Mouse (Mus musculus) adrenal gland, postnatal 14 days (tissue): ENCODE measurements around the gene Hivep3. TPM values are rescaled to one million over a fixed set of nuclear protein-coding genes. Genes with fewer than 3 reads are reported as not detected.

Experiments
- DNase-seq: peaks from one replicate; pipeline ENCODE4 v3.0.0; 2021; ENCODE audit warnings: mixed read lengths
- total RNA-seq: library from RNA; stranded (reverse); gene quantifications from 2 replicates; pipeline ENCODE4 v1.2.3, GENCODE M21; 2021

Hivep3 gene
- total RNA-seq, 1 experiment from 2014 or later, result 9.4 TPM

DNA sequence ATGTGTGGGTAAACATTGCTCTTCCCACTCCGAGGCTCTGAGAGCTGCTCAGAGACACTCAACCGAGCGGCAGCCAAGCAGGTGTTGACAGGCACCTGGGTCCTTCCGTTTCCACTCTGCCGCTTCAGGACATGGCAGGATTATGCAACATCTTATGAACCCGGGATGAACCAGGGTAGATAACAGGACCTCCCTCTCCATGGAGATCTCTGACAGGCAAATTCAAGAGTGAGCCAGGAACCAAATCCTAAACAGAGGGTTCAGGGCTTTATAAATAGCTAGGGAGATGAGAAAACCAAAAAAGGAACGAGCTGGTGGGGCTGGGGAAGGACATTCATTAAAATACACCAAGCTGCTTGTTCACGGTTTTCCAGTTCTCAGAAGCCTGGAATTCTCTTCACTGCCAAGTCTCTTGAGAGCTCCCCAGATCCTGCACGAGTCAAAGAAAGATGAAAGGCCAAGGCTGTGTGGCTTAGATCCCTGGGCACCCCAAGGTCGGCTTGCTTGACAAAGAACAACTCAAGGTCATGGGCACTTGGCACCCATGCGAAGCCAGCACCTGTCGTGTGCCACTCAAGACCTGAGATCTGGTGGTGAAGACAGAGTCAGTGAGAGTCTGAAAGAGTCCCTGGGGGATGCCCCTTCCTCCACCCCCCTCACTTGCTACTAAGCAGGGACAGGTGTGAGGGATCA is 215.5 kb downstream of the Hivep3 start:
- DNase-seq, result peak; percentile 51

DNA sequence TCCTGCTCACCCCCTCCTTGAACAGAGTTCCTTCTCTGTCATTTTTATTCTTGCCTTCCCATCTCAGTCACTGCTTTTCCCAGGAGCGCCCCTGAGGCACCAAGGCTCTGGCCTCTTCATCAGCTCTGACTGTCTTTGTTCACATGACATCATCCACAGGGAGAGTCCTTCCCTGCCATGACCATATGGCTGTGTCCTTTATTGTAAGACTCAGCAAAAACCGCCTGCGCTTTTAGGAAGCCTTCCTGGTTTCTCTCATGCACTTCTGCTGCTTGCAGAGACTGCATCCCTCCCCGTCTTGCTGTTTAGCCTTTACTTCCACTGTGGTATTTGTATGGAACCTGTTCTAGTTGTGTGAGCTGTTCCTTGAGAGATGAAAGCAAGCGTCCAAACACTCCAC is 216.6 kb downstream of the Hivep3 start:
- DNase-seq, result no peak

DNA sequence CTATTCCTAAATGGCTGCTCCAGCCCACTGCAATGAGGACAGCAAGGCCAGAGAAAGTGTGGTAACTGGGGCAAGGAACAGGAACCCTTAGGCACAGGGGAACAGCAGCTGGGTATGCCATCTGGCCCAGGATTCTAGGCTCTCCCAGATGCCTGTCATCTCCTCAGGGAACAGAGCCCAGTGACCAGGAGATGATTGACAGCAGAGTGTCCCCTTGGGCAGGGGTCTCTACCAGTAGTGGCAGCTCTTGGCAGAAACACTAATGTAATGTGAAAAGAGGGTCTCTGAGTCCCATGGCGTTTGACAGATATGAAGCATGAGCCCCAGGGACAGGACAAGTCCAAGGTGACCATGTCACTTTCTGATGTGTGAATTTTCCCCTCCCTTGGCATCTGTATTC is 217.5 kb downstream of the Hivep3 start:
- no peak for DNase-seq

DNA sequence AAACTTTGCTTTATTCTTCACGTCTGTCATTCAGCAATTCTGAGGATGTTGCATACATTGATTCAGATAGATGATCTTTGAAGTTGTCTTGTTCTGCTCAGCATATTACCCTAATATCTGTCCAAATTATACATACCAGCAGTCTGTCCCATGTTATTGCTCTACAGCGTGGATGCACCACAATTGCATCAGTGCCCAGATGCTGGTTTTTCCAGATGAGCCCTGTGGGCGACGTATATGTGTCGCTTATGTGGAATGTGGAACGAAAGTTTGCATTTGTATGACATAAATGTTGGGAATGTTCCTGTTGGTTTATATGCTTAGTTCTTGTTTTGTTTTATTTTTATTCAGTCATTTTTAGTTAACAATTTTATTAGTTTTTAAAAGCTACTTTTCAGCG is 221.4 kb downstream of the Hivep3 start:
- DNase-seq, result no peak

DNA sequence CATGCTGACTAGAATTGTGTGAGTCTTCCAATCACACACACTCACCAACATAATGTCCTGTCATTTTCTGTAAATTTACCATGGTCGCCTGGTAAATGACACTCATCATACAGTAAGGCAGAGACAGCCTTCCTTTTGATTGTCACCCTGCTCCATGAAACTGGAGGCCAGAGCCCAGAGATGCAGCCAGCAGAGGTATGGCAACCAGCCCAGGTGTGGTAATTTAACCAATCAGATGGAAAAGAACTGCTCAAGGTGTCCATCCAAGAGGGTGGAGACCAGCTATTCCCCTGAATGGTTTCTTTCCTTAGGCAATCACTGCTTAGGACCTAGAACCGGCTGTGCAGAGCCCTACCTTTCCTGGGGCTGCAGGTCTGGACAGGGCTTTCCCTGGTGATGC is 224.4 kb downstream of the Hivep3 start:
- DNase-seq, result no peak

DNA sequence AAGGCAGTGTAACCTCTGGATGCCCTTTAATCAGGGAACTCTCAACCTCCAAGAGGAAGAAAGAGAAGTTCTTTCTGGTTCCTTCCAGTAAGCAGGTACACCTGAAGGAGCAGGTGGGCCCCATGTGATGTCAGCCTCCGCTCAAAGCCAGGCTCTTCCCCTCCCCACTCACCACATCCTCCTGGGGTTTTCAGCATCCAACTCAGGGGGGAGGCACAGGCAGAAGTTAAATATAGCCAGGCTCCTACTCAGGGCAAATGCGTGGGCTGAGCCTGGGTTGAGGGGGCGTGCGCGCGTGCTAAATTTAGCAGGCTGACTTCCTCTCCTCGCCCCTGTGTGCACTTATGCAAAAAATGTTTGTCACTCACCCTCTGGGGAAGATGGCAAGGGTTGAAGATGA is 225.7 kb downstream of the Hivep3 start:
- peak; percentile 35 for DNase-seq

DNA sequence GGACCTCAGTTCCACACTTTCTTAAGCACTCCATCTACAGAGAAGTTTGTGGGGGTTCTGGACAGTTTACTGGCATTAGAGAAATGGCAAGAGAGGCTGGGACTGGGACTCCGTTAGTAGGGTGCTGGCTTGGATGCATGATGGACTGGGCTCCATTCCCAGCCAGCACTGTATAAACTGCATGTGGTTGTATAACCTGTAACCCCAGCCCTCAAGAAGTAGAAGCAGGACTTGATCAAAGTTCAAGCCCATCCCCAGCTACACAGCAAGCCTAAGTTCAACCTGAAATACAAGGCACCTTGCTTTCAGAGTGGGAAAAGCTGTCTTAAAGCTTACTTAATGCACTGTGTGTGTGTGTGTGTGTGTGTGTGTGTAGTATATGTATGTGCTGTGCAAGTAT is 226.3 kb downstream of the Hivep3 start:
- no peak for DNase-seq

DNA sequence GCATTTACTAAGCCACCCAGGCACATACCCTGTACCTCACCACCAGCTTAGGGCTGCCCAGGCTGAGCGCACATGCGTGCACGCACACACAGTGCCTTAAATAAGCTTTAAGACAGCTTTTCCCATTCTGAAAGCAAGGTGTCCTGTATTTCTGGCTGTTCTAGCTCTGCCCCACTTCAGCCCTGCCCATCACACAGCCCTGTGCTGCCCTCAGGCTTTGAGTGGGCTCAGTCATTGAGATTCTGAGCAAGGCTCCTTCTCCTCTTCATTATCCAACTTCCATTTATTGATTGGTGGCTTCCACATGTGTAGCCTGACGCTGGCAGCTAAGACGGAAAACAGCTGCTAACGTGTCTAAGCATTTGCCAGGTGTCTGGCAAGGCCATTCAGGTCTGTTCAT is 226.9 kb downstream of the Hivep3 start:
- DNase-seq, result no peak

DNA sequence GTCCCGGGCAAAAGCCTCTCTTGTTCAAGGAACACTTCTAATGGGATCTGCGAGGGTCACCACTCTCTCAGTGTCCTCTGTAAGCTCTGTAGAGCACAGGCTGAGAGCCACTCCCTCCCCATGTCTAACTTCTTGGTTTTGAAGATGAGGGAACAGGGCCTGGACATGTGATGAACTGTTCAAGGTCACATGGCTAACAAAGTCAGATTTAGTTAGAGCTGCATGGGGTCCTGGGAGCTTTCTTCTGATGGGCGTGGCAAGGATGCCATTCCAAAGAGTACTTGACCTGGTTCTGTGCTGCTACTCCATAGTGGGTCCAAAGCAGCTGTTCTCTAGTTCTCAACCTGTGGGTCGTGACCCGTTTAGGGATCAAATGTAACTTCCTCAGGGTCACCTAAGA is 227.6 kb downstream of the Hivep3 start:
- no peak for DNase-seq

DNA sequence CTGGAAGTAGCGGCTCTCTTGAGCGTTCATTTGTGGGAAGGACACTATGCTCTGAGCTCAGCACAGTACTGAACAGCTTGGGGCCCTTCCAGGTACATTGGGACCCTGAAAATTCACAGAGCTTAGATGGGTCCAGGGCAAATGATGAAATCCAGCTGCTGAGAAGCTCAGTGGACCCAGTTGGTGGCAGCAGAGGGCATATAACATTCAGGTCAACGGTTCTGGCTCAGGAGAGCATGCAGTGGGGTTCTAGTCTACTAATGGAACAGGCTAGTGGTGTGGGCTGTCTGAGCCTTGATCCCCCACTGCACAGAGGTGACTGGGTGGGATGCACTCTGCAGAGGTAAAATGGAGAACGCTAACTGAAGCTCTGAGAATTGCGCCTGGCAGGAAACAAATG is 228.5 kb downstream of the Hivep3 start:
- no peak for DNase-seq

DNA sequence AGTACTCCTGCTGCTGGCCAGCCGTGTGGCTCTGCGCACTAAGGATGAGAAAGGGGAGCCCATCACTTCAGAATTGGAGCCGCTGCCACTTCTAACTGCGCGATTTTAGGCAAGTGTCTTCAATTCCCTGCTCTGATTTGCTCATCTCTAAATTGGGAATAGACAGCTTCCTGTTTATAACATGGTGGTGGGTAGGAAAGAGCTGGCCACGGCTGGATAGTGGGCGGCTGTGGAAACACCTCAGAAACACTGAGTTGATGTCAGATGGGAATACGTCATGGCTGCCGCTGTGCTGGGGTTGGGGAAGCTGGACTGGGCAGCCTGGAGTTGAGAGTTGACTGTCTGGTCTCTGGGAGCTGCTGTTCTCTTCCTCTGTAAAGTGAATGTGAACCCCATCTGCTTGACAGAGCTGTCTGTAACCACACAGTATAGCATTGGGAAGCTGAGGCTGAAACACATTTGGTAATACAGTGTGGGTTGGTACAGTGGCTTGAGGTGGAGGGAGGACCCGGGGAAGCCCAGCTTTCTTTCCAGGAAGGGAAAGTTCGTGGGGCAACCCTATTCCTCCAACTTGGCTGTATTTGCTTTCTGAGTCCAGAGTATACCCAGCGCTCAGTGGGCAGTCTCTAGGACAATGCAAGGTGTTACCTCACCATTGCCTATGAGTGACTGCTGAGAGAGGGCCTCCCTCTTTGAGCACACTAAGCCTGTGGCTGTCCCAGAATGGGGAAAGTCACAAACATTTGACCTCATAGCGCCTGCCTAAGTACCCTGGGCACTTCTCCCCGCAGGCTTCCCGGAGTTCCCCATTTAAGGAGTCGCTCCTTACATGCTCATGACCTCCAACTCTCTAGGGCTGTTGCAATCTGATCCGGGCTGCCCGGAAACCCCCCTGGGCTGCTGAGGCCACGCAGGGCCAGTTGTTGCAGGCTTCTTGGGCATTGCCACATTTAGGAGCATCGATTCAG is 232.8 kb downstream of the Hivep3 start:
- peak; percentile 50 for DNase-seq

DNA sequence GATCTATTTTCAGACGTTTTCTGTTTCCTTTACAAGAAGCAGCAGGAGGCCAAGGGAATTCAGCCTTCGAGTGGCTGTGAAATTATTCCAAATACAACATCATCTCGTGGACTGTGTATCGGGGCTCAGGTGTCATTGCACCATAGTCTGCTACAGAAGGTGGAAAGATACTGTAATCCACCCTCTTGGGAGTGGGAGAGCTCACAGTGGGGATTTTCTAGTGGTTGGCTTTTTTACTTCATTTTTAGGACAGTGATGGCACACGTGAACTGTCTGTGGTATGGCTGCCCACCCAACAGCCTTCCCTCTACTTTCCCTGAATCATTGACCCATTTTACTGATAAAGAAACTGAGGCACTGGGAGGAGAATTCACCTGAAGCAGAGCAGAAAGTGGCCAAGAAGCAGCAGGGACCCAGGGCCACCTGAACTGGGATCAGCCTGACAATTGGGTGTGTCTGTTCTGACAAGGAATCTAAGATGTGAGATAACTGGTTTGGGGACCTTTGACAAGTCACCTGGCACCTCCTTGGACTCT is 233.6 kb downstream of the Hivep3 start:
- no peak for DNase-seq

DNA sequence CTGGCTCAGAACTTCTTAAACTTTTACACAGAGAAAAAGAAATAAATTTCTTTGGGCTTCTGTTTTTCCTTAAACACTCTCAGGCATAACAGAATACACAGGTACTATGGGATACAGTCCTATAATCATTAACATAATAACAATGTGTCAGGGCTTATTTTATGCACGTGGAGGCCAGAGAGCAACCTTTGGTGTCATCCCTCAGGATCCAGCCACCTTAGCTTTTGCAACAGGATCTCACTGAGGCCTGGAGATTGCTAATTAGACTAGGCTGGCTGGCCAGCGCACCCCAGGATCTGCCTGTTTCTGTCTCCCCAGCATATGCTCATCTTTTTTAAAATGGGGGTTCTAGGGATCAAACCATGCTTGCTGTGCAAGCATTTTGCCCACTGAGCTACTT is 234.1 kb downstream of the Hivep3 start:
- no peak for DNase-seq

DNA sequence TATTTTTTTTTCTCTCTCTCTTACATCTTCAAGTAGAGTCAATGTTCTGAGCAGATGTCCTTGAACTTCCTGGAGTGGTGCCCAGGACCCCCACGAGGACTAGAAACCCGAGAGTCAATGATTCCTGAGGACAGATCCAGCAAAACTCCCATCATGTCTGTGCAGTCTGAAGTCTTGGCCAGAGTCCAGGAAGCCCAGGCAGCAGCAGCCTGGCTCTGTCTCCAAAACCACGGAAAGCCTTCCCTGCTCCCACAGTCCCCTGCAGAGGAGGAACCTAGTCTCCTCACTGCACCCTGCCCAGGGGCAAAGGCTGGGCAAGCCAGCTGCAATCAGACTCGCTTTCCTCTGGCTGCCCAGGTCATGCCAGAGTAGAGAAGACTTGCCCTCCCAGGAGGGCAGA is 234.5 kb downstream of the Hivep3 start:
- peak; percentile 53 for DNase-seq

DNA sequence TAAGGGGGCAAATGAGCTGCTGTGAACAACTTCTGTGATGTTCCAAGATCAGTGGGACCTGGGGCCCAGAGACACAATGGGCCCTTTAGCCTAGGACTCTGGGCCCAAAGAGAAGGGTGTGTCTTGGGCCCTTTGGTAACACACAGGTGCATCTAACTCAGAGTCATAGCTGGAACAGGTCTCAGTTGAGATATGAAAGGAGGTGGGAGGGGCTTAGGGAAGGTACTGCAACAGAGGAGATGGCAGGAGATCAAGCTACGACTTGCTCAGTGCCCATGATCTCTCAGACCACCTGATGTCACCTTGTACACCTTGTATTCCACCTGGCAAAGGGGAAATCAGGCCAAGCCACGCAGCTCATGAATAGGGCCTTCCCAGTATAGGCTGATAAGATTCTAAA is 235.3 kb downstream of the Hivep3 start:
- DNase-seq, result no peak

DNA sequence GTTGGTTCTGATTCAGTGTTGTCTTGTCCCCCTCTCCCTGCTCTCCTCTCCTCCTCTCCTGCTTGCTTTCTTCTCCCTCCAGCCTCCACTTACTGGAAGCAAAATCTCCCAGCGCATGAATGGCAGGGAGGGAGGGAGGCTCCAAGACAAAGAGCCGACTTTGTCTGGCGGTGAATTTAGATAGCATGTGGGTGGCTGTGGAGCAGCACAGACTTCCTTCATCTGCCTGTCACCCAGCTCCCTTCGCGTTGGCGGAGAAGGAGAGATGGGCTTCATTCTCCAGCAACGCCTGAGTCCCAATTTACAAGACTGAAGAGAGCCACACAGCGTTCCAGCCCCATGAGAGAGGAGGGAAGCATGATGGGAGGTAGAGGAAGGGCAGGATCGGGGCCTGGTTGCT is 236.6 kb downstream of the Hivep3 start:
- no peak for DNase-seq

DNA sequence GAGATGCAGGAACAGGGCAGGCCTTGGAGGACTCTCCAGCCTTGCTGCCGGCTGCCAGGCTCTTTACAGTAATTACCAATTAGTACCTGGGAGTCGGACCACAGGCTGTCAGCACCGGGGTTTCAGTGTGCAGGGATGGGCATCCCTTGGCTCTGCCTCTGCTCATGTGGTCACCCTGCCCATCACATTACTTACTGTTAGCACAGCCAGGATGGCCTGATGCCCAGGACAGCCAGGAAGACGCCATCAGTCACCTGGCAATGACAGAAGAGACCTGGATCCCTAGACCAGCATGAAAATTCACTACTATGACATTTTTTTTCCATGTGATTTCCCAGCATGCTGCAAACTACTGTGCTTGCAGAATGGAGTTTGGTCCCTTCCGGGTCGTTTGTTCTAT is 238.8 kb downstream of the Hivep3 start:
- no peak for DNase-seq

DNA sequence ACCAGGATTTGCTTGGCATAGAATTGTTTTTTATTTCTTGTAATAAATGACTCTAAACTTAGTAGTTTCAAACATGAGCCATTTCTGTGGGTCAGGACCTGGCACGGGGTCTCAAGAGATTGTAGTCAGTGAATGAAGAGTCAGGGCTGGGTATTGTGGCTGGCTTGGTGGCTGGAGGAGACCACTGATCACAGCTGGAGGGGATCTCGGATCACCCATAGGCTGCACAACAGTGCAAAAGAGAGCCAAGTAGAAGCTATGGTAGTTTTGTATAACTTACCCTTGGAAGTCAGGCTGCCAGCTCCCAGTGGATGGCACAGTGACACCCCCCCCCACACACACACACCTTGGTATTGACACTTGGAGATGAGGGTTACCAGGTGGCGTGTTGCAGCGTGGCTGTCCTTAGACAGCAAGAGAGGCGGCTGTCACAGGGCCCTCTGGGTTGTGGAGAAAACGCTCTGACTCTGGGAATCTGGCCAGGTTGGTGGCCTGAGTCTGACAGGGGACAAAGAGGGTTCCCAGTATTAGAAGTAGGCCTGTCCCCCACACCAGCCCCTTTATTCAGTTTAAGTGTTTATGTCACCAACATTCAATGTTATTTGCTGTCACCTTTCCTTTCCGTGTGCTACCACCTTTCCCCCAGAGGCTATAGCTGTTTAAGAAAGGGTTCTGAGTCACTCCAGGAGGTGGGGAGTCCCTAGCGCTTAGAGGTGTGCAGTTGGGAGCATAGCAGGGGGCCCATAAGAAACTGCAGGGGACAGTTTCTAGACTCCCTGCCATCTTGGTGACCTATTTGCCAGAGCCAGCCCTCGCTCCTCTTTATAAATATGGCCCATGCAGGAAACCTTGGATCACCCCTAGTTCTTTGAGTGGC is 240.4 kb downstream of the Hivep3 start:
- DNase-seq, result no peak

DNA sequence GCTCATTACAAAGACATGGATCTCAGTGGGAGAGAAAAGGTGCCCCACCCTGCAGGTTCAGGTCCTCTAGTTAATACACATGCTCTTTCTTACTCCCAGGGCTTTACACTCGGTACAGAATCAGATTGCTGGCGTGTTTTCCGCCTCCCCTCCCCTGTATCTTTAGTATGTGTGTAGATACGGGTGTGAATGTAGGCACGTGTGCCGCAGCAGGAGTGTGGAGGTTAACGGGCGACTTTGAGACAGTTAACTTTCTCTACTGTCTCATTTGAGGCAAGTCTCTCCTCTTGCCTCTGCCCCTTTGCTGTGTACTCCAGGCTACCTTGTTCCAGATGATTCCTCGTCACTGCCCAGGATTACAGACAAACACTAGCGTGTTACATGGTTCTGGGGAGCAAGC is 241.7 kb downstream of the Hivep3 start:
- DNase-seq, result no peak

DNA sequence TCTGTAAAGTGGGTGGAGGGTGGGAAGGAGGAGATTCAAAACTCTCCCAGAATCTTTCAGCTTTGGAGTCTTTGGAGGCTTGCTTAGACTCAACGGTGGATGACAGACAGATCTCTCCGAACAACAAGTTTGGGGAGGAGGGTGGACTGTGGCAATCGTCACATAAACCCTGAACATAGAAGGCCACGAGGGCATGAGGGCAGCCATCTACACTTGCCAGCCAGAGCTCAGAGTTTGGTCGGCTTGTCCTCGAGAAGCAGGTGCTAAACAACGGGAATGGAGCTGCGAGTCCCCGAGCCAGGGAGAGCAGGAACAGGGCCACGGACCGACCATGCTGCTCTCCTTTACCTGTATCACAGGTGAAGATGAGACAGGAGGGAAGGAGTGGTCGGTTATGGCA is 242.2 kb downstream of the Hivep3 start:
- no peak for DNase-seq

DNA sequence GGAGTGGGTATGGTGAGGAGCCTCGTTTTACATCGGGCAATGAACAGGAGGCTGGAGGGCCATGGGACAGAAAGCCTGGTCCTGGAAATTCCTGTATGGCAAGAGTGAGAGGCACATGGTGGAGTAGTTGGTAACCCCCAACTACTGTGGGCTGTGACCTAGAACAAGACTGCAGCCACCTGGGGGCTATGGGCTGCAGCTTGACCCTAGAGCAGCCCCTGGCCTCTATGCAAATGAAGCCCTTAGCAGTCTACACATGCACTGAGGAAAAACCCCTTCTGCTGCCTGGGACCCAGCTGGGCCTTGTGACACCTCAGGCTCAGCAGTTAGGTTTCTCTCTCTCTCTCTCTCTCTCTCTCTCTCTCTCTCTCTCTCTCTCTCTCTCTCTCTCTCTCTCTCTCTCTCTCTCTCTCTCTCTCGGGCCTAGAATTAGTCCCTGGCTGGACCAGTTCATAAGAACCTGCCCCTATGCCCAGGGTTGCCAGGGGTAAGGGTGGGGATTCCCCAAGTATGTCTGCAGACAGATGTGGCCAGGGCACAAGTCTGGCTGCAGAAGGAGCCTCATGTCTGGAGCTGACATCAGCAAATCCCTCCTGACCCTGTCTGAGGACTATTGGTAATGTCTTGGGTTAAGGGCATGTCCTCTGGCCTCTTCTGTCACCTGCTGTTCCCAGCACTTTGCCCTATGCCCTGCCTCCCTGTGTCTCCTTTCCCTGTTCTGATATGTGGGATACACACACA is 243.0 kb downstream of the Hivep3 start:
- DNase-seq, result no peak
